Mouse (Mus musculus): ENCODE data around the gene Pomgnt2. TPM values are rescaled to one million over a fixed set of nuclear protein-coding genes. Genes with fewer than 3 reads are reported as not detected.
A peak's percentile ranks its signal among the peaks of the same experiment; 100 is the strongest.

Gene Pomgnt2
- total and polyA plus RNA-seq, 2 experiments from 2014 or later: 33.2 to 106 TPM

DNA sequence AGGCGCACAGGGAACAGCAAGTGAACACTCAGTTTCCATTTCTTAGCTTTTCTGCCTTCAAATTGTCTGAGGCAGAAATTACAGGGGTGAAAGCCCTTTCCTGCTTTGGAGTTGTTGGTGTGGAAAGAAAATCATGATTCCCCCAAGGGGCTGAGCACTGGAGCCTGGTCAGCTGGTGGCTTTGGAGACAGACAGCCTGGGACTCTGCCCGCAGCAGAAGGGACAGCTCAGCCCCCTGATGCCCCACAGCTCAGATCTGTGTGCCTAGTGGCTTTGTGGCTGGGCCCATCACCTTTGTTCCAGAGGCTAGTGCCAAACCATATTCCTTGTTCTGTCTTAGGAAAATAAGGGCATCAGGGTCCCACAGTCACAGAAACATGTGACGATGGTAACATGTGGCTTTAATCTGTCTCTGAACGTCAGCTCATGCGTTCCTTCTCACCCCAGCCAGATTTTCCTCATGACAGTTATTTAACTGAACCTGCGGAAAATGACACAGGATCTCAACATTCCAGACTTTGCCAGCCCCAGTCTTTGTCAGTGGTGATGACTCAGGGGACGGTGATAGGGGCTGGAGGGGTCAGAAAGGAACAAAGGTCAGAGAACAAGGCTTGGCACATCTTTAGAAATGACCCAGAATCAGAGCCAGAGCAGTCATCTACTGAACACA, 36.8 kb downstream of the Pomgnt2 start:
- Histone ChIP-seq H3K4me2 (ENCODE audit: low read depth, low read length) (no peak overlapping the region), H3K36me3 (ENCODE audit: insufficient read depth, low read length) (no peaks in the 10 kb centered on the region), H3K9me3 (ENCODE audit: low read length) (no peaks in the 10 kb centered on the region), H3K4me3 (ENCODE audit: low read length) (no peak overlapping the region), H3K4me1 (ENCODE audit: insufficient read depth, low read length) (no peaks in the 10 kb centered on the region), H3K9ac (replicated peaks; ENCODE audit: low read length) (no peak overlapping the region), H3K27ac (peak overlapping the region; percentile 32; the same call in 1 of the 2 replicates), H3K27me3 (ENCODE audit: insufficient read depth, low read length) (no peaks in the 10 kb centered on the region)
- WGBS: 51% methylated on average over 7 of the region's 7 CpGs
- ATAC-seq (0 out of 2 replicates have a peak, but pooled peaks have one; percentile 29), DNase-seq (ENCODE audit: low spot score) (no peak)
- no peak for TF ChIP-seq CTCF (IDR thresholded peaks at IDR 0.05; ENCODE audit: low read depth)

DNA sequence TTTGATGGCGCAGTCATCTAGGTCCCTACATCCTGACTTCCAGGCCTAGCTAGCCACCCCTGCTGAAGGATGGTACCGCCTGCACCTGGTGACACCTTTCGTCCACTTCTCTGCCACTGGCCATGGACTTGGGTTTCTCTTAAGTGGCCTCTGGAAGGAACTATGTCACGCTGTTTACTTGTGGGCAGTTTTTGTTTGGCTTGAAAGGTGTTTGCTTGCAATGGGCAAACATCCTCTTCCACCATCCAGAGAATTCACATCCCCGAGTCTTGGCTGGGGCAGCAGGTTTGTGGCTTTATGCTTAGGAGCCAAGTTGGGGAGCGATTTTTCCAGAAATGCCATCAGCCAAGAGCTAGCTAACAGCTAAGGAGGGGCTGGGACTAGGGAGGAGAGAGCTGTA, 44.3 kb downstream of the Pomgnt2 start:
- Histone ChIP-seq H3K36me3 (ENCODE audit: insufficient read depth, low read length) (no peaks in the 10 kb centered on the region), H3K27ac (no peak overlapping the region), H3K4me1 (ENCODE audit: insufficient read depth, low read length) (no peaks in the 10 kb centered on the region), H3K4me3 (ENCODE audit: low read length) (no peak overlapping the region), H3K9me3 (ENCODE audit: low read length) (no peaks in the 10 kb centered on the region), H3K9ac (replicated peaks; ENCODE audit: low read length) (no peak overlapping the region), H3K4me2 (ENCODE audit: low read depth, low read length) (no peak overlapping the region), H3K27me3 (ENCODE audit: insufficient read depth, low read length) (no peaks in the 10 kb centered on the region)
- DNase-seq (ENCODE audit: low spot score) (no peak), ATAC-seq (no peak)
- 85% methylated on average over 6 of the region's 6 CpGs for WGBS
- TF ChIP-seq CTCF (IDR thresholded peaks at IDR 0.05; ENCODE audit: low read depth): no peak

DNA sequence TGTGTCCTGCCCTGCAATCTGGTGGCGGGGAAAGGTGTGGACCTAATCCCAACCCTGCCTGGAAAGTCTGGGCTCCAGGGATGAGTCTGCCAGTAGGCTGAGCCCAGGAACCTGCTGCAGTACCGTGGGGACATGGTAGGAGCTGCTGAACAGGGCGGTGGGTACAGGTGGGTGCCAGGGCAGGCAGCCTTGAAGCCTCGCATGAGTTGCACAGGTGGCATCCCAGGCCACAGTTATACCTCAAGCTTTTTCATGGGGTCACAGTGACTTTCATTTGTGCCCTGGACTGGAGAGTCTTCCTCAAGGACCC, 45.8 kb downstream of the Pomgnt2 start:
- Histone ChIP-seq H3K9ac (replicated peaks; ENCODE audit: low read length) (0 out of 2 replicates have a peak overlapping the region, but pooled peaks have one; percentile 1), H3K4me2 (ENCODE audit: low read depth, low read length) (peak overlapping the region; percentile 50), H3K27ac (peak overlapping the region; percentile 32), H3K4me1 (ENCODE audit: insufficient read depth, low read length) (no peaks in the 10 kb centered on the region), H3K27me3 (ENCODE audit: insufficient read depth, low read length) (no peaks in the 10 kb centered on the region), H3K36me3 (ENCODE audit: insufficient read depth, low read length) (no peaks in the 10 kb centered on the region), H3K9me3 (ENCODE audit: low read length) (no peaks in the 10 kb centered on the region), H3K4me3 (ENCODE audit: low read length) (peak overlapping the region; percentile 5)
- DNase-seq (ENCODE audit: low spot score) (no peak), ATAC-seq (no peak)
- no peak; the same call in 1 of the 2 replicates for TF ChIP-seq CTCF (IDR thresholded peaks at IDR 0.05; ENCODE audit: low read depth)
- WGBS: 29% methylated on average over 4 of the region's 4 CpGs

DNA sequence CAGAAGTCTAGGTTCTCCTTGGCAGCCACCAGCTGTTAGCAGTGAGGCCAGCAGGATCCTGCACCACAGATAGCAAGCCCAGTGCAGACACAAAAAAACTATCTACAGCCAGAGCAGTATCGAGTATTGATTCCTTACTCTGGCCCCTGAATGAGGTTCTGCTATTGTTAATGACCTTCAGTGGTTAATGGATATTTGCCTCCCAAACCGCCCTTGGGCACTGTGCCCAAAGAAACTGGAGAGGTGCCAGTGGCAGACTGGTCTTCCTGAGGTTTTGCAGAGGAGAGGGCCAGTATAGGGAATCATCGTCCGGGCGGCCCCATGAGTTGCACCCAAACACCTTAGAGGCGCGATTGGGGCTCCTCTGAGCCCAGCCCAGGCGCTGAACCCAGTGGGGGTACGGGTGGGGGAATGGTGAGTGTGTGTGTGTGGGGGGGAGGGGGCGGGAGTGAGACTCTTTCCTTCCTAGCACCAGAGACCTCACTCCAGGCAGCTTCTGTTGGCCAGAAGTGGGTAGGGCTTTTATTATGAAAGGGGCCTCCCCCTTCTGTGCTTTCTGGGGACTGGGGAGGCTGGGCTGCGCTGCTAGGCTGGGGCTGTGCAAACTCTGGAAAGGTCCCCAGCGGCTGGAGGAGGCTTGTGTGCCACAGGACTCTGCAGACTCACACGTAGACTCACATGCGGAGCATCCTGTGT, 46.3 kb downstream of the Pomgnt2 start, which contains the start of gene Fam198a:
TSS of gene Fam198a (plus strand) at position 571 of the 696 bp plus-strand sequence.
- no peaks in the 10 kb centered on the region for H3K36me3 ChIP-seq (ENCODE audit: insufficient read depth, low read length)
- H3K27ac ChIP-seq: peak within 1 kb of the TSS; percentile 32
- 0 out of 2 replicates have a peak within 1 kb of the TSS, but pooled peaks have one; percentile 1 for H3K9ac ChIP-seq (replicated peaks; ENCODE audit: low read length)
- H3K4me2 ChIP-seq (ENCODE audit: low read depth, low read length): peak within 1 kb of the TSS; percentile 50
- no peaks in the 10 kb centered on the region for H3K27me3 ChIP-seq (ENCODE audit: insufficient read depth, low read length)
- H3K9me3 ChIP-seq (ENCODE audit: low read length): no peaks in the 10 kb centered on the region
- WGBS: 9% methylated on average over 14 of the region's 14 CpGs
- no peaks in the 10 kb centered on the region for H3K4me1 ChIP-seq (ENCODE audit: insufficient read depth, low read length)
- peak; percentile 94 for ATAC-seq
- 0 out of 2 replicates have a peak, but pooled peaks have one; percentile 16 for TF ChIP-seq CTCF (IDR thresholded peaks at IDR 0.05; ENCODE audit: low read depth)
- DNase-seq (ENCODE audit: low spot score): peak; percentile 82
- H3K4me3 ChIP-seq (ENCODE audit: low read length): peak within 1 kb of the TSS; percentile 5

DNA sequence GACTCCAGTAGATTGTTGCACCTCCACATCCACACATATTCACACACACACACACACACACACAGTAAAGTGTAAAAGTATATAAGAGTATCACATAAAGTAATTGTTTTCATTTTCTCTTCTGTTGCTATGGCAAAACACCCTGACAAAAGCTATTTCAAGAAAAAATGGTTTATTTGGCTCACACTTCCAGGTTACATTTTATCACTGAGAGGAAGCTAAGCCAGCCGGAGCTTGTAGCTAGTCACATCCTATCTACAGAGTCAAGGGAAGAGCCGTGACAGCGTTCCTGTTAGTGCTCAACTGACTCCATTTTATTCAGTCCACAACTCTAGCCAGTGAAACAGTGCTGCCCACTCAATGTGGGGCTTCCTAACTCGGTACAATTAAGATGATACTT, 48.5 kb downstream of the Pomgnt2 start:
- no peaks in the 10 kb centered on the region for H3K4me1 ChIP-seq (ENCODE audit: insufficient read depth, low read length)
- H3K27ac ChIP-seq: no peak overlapping the region
- H3K4me3 ChIP-seq (ENCODE audit: low read length): no peak overlapping the region
- 77% methylated on average over 4 of the region's 4 CpGs for WGBS
- H3K36me3 ChIP-seq (ENCODE audit: insufficient read depth, low read length): no peaks in the 10 kb centered on the region
- H3K4me2 ChIP-seq (ENCODE audit: low read depth, low read length): no peak overlapping the region
- no peak overlapping the region for H3K9ac ChIP-seq (replicated peaks; ENCODE audit: low read length)
- H3K27me3 ChIP-seq (ENCODE audit: insufficient read depth, low read length): no peaks in the 10 kb centered on the region
- H3K9me3 ChIP-seq (ENCODE audit: low read length): no peaks in the 10 kb centered on the region
- DNase-seq (ENCODE audit: low spot score) (no peak), ATAC-seq (no peak)
- no peak for TF ChIP-seq CTCF (IDR thresholded peaks at IDR 0.05; ENCODE audit: low read depth)

DNA sequence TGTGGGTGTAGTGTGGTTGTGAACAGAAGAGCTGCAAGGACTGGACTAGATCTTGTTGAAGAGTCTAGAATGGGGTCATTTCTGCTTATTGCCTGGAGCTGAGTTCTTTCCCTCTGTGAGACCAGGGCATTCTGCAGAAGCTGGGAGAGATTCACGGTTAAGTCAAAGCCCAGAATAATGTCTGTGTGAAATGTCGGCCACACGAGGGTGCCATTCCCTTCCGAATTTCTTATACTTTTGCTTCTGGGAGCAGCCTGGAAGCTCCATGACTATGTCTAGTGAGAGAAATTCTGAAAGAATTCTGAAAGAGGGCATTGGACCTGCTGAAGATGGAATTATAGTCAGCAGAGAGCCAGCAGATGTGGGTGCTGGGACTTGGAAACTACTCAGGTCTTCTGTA, 49.1 kb downstream of the Pomgnt2 start:
- H3K4me3 ChIP-seq (ENCODE audit: low read length): no peak overlapping the region
- H3K4me1 ChIP-seq (ENCODE audit: insufficient read depth, low read length): no peaks in the 10 kb centered on the region
- ATAC-seq (0 out of 2 replicates have a peak, but pooled peaks have one; percentile 28), DNase-seq (ENCODE audit: low spot score) (peak; percentile 88)
- 4% methylated on average over 4 of the region's 4 CpGs for WGBS
- no peak overlapping the region for H3K27ac ChIP-seq
- no peaks in the 10 kb centered on the region for H3K36me3 ChIP-seq (ENCODE audit: insufficient read depth, low read length)
- no peaks in the 10 kb centered on the region for H3K9me3 ChIP-seq (ENCODE audit: low read length)
- no peak overlapping the region for H3K9ac ChIP-seq (replicated peaks; ENCODE audit: low read length)
- TF ChIP-seq CTCF (IDR thresholded peaks at IDR 0.05; ENCODE audit: low read depth): peak; percentile 78
- H3K4me2 ChIP-seq (ENCODE audit: low read depth, low read length): no peak overlapping the region
- H3K27me3 ChIP-seq (ENCODE audit: insufficient read depth, low read length): no peaks in the 10 kb centered on the region

DNA sequence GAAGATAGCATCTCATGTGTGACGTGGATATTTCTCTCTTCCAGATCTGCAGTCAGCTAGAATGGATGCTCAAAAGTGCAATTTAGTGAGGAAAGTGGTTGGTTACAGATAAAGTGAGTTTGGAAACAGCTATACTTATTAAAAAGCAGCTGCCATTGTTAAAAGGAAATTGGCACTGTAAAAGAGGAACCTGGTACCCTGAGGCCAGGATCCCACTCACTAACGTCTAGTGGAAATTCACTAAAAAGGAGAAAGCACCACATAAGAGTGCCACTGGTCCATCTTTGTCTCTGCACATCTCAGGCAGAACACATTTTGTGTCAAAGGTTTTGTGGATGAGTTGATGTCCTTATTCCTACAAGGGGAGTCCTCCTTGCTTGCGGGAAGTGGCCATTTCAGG, 53.3 kb downstream of the Pomgnt2 start:
- no peaks in the 10 kb centered on the region for H3K9me3 ChIP-seq (ENCODE audit: low read length)
- DNase-seq (ENCODE audit: low spot score) (no peak), ATAC-seq (no peak)
- H3K9ac ChIP-seq (replicated peaks; ENCODE audit: low read length): no peak overlapping the region
- no peak for TF ChIP-seq CTCF (IDR thresholded peaks at IDR 0.05; ENCODE audit: low read depth)
- WGBS: 84% methylated on average over 3 of the region's 3 CpGs
- H3K4me2 ChIP-seq (ENCODE audit: low read depth, low read length): no peak overlapping the region
- H3K4me3 ChIP-seq (ENCODE audit: low read length): no peak overlapping the region
- H3K36me3 ChIP-seq (ENCODE audit: insufficient read depth, low read length): no peaks in the 10 kb centered on the region
- H3K4me1 ChIP-seq (ENCODE audit: insufficient read depth, low read length): no peaks in the 10 kb centered on the region
- H3K27ac ChIP-seq: no peak overlapping the region
- H3K27me3 ChIP-seq (ENCODE audit: insufficient read depth, low read length): no peaks in the 10 kb centered on the region

Data from hindbrain, postnatal 0 days (tissue).